Mouse (Mus musculus) myocyte (in vitro differentiated cells): ENCODE measurements at regions not wholly inside any gene's neighbourhood (a gene's known extent, or its start where the extent isn't known, plus 50 kb on each side); places are given as distances from the start of the nearest gene placed in this dataset.

Experiments
- CEBPB ChIP-seq: IDR thresholded peaks from 2 replicates; pipeline ENCODE4 v1.6.1; 2011; ENCODE audit warnings: mild to moderate bottlenecking, moderate library complexity; ENCODE audit not compliant: poor library complexity, insufficient read depth, severe bottlenecking
- E2F4 ChIP-seq: IDR thresholded peaks from one replicate; pipeline ENCODE4 v1.6.1; 2011; ENCODE audit warnings: mild to moderate bottlenecking, control low read depth, moderate library complexity; ENCODE audit not compliant: insufficient read depth
- MAX ChIP-seq: IDR thresholded peaks from one replicate; pipeline ENCODE4 v1.6.1; 2011; ENCODE audit warnings: low read depth, mild to moderate bottlenecking, control low read depth
- MYOD1 ChIP-seq, 3 experiments: IDR thresholded peaks; one replicate each; pipeline ENCODE4 v1.6.1; 2011; ENCODE audit warnings: control low read depth in 2 of 3, low read depth in 2 of 3, mild to moderate bottlenecking in 2 of 3, moderate library complexity in 1 of 3; ENCODE audit not compliant: insufficient read length in 2 of 3, control insufficient read depth in 1 of 3
- MYOG ChIP-seq, 3 experiments: IDR thresholded peaks; one replicate each; pipeline ENCODE4 v1.6.1; 2011; ENCODE audit warnings: control low read depth in 2 of 3, low read depth in 2 of 3, mild to moderate bottlenecking in 2 of 3; ENCODE audit not compliant: insufficient read length in 2 of 3, control insufficient read depth in 1 of 3, insufficient read depth in 1 of 3
- POLR2A ChIP-seq: IDR thresholded peaks from one replicate; pipeline ENCODE4 v1.6.1; 2011; ENCODE audit warnings: low read depth, mild to moderate bottlenecking, control low read depth, moderate library complexity; ENCODE audit not compliant: insufficient read length
- POLR2AphosphoS2 ChIP-seq: IDR thresholded peaks from one replicate; pipeline ENCODE4 v1.6.1; 2011; ENCODE audit warnings: low read depth, control low read depth; ENCODE audit not compliant: insufficient read length
- REST ChIP-seq: IDR thresholded peaks from one replicate; pipeline ENCODE4 v1.6.1; 2011; ENCODE audit warnings: mild to moderate bottlenecking, control low read depth, moderate library complexity; ENCODE audit not compliant: insufficient read depth, insufficient read length
- TCF12 ChIP-seq: IDR thresholded peaks from one replicate; pipeline ENCODE4 v1.6.1; 2011; ENCODE audit warnings: mild to moderate bottlenecking, control low read depth; ENCODE audit not compliant: poor library complexity, insufficient read depth, severe bottlenecking
- TCF3 ChIP-seq: IDR thresholded peaks from one replicate; pipeline ENCODE4 v1.6.1; 2011; ENCODE audit warnings: low read depth, control low read depth; ENCODE audit not compliant: insufficient read length
- USF1 ChIP-seq: IDR thresholded peaks from one replicate; pipeline ENCODE4 v1.6.1; 2011; ENCODE audit warnings: low read depth, mild to moderate bottlenecking, control low read depth, moderate library complexity

DNA sequence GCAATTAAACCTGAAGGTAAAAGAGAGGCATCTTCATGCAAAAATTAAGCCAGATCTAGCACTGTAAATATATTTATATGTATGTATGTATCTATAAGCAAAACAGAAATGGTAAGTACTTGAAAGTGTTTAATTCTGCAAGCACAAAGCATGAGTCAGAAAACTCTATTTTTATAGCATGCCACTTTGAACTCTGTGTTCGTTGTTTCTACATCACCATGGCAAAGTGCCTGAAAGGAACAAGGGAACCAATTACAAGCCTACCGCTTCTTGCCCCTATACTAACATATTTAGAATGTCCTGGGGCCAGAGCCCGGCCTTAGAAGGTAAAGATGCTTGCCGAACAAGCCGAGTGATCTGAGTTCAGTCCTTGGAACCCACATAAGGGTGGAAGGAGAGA is 91.9 kb downstream of the Spry2 start:
- TF ChIP-seq POLR2A, result no peak
- no peak for TF ChIP-seq USF1
- TF ChIP-seq E2F4, result no peak
- no peak for TF ChIP-seq POLR2AphosphoS2
- TF ChIP-seq MAX, result no peak
- TF ChIP-seq TCF3, result no peak
- no peak for TF ChIP-seq REST
- TF ChIP-seq CEBPB, result no peak
- no peak for TF ChIP-seq MYOG (IDR thresholded peaks at IDR 0.05; ENCODE audit: control insufficient read depth in 1 of 3, insufficient read depth in 1 of 3, insufficient read length in 2 of 3, low read depth in 2 of 3)
- TF ChIP-seq TCF12, result no peak
- TF ChIP-seq MYOD1 (IDR thresholded peaks at IDR 0.05; ENCODE audit: control insufficient read depth in 1 of 3, insufficient read length in 2 of 3, low read depth in 2 of 3), result no peak
